Mouse (Mus musculus) liver, postnatal 0 days (tissue): ENCODE measurements around the gene Pmm1. TPM values are rescaled to one million over a fixed set of nuclear protein-coding genes. Genes with fewer than 3 reads are reported as not detected.
A peak's percentile ranks its signal among the peaks of the same experiment; 100 is the strongest.

Experiments used
- ATAC-seq: fragments of 200-750 bp; cut with Nextera tagmentation; 2 replicates; pipeline ENCODE4 v1.8.0; 2017; ENCODE audit warnings: mild to moderate bottlenecking, moderate library complexity
- DNase-seq: peaks from one replicate; pipeline ENCODE4 v3.0.0-alpha.2; 2016
- H3K27ac ChIP-seq: fragments of 300-500 bp; sonication (generic); 2 replicates; pipeline ENCODE4 v1.5.1; 2014; ENCODE audit warnings: antibody characterized with exemption, moderate library complexity, mild to moderate bottlenecking, low read depth
- H3K27me3 ChIP-seq: fragments of 300-500 bp; sonication (generic); 2 replicates; pipeline ENCODE4 v1.6.1; 2014; ENCODE audit warnings: low read length, control low read depth, mixed read lengths; ENCODE audit not compliant: insufficient read depth
- H3K36me3 ChIP-seq: fragments of 300-500 bp; sonication (generic); replicated peaks from 2 replicates; pipeline ENCODE4 v1.6.1; 2014; ENCODE audit warnings: mild to moderate bottlenecking, control low read depth, low read length, moderate library complexity, mixed read lengths; ENCODE audit not compliant: insufficient read depth
- H3K4me1 ChIP-seq: fragments of 300-500 bp; sonication (generic); 2 replicates; pipeline ENCODE4 v1.6.1; 2014; ENCODE audit warnings: antibody characterized with exemption, mild to moderate bottlenecking, control low read depth; ENCODE audit not compliant: insufficient read depth
- H3K4me2 ChIP-seq: fragments of 300-500 bp; sonication (generic); 2 replicates; pipeline ENCODE4 v1.6.1; 2014; ENCODE audit warnings: low read depth, mild to moderate bottlenecking, low read length, moderate library complexity, mixed read lengths
- H3K4me3 ChIP-seq: fragments of 300-500 bp; sonication (generic); 2 replicates; pipeline ENCODE4 v1.5.1; 2014; ENCODE audit warnings: low read depth, low read length
- H3K9ac ChIP-seq: fragments of 300-500 bp; sonication (generic); replicated peaks from 2 replicates; pipeline ENCODE4 v1.6.1; 2014; ENCODE audit warnings: mild to moderate bottlenecking, moderate library complexity
- H3K9me3 ChIP-seq: fragments of 300-500 bp; sonication (generic); 2 replicates; pipeline ENCODE4 v1.6.1; 2016; ENCODE audit warnings: mild to moderate bottlenecking, control low read depth, low read length, mixed read lengths
- CTCF ChIP-seq: sonication (generic); IDR thresholded peaks from 2 replicates; pipeline ENCODE4 v1.5.1; 2016; ENCODE audit warnings: antibody characterized with exemption, low read depth
- EP300 ChIP-seq: IDR thresholded peaks from 2 replicates; pipeline ENCODE4 v1.6.1; 2016; ENCODE audit warnings: antibody characterized with exemption, low read depth, mild to moderate bottlenecking
- WGBS: fragments of 180-500 bp; shearing (Covaris S2); extraction: QIAGEN DNeasy Blood & Tissue Kit; methylation state at CpG from one replicate; pipeline ENCODE4 v1.1.7; 2014; ENCODE audit not compliant: insufficient replicate concordance; 5-methylcytosine and 5-hydroxymethylcytosine counted together
- polyA plus RNA-seq: library from polyadenylated mRNA; unstranded; fragments of >200 nt; fragmentation: Nextera tagmentation; extraction: Ambion mirVana; gene quantifications from 2 replicates; pipeline ENCODE4 v1.2.1, GENCODE M21; 2015

Gene Pmm1
- polyA plus RNA-seq, 1 experiment from 2014 or later = 10.1 TPM

DNA sequence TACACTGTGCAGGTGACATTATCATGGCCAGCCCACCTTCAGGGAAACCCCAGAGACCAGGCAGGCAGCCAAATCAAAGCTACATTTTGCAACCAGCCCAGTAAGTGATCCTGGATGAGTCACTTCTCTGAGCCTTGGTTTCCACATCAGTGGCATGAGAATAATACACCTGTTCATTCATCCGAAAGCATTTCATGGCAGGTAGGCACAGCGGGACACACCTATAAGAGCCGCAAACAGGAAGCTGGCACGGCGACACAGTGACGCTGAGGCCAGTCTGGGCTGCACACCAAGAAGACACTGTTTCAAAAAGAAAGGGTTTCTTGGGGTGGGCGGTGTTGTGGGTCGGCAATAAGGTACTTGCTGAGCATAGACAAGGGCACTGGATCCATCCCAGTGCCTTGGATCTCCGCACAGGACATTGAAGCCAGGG is 6.6 kb downstream of the Pmm1 start:
- Histone ChIP-seq H3K27me3 (no peaks in the 10 kb centered on the region), H3K4me2 (no peak overlapping the region), H3K9me3 (no peaks in the 10 kb centered on the region), H3K4me1 (0 out of 2 replicates have a peak, but pooled peaks cover 4% of the 10 kb centered on the region), H3K9ac (no peak overlapping the region), H3K4me3 (no peak overlapping the region), H3K27ac (no peak overlapping the region), H3K36me3 (peaks cover 10% of the 10 kb centered on the region; the same call in 1 of the 2 replicates)
- 92% methylated on average over 9 of the region's 9 CpGs for WGBS
- ATAC-seq (no peak; the same call in 1 of the 2 replicates), DNase-seq (no peak)
- no peak for TF ChIP-seq CTCF
- no peak for TF ChIP-seq EP300

DNA sequence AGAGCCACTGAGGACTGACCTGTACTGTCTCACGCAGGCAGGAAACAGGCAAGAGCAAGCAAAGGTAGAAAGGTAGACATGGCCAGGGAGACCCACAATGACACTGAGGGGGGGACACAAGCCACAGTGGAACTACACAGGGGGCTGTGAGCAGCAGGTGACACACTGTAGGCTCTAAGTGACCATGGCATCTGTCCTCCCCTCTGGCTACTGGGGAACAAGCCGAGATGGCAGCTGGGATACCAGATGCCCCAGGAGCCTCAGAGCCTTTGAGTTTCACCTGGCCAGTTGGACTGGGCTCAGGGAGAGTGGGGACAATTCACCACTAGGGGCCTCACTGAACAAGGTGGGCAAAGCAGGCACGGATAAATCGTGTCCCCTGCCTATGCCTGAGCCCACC is 8.4 kb downstream of the Pmm1 start:
- DNase-seq (no peak), ATAC-seq (no peak)
- H3K36me3 ChIP-seq = peaks cover 10% of the 10 kb centered on the region; the same call in 1 of the 2 replicates
- H3K9me3 ChIP-seq = no peaks in the 10 kb centered on the region
- H3K4me3 ChIP-seq = no peak overlapping the region
- H3K9ac ChIP-seq = no peak overlapping the region
- H3K27me3 ChIP-seq = no peaks in the 10 kb centered on the region
- no peak overlapping the region for H3K4me2 ChIP-seq
- WGBS = 82% methylated on average over 4 of the region's 4 CpGs
- no peak overlapping the region for H3K27ac ChIP-seq
- no peak for TF ChIP-seq EP300
- no peak for TF ChIP-seq CTCF
- no peaks in the 10 kb centered on the region for H3K4me1 ChIP-seq

DNA sequence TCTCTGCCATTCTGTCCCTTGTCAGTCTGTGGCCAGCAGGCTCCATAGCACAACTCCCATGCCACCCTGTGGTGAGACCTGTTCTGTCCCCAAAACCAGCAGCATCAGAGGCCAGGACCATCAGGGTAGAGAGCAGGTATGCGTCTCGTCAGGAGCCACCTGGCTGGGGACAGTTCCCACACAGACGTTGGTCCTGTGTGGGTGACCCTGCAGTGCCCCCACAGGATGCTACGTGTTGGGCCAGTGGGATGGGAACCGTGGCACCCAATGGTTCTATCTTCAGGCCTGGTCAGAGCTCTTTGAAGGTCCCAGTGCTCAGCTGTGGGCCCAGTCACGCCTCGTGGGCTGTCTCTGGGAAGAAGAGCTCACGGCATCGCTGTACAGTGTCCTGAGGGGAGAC is 9.6 kb downstream of the Pmm1 start:
- Histone ChIP-seq H3K36me3 (peaks cover 10% of the 10 kb centered on the region; the same call in 1 of the 2 replicates), H3K4me3 (no peak overlapping the region), H3K9me3 (no peaks in the 10 kb centered on the region), H3K27me3 (no peaks in the 10 kb centered on the region), H3K9ac (no peak overlapping the region), H3K4me2 (no peak overlapping the region), H3K4me1 (no peaks in the 10 kb centered on the region), H3K27ac (no peak overlapping the region)
- no peak for ATAC-seq
- no peak for DNase-seq
- TF ChIP-seq CTCF (0 out of 2 replicates have a peak, but pooled peaks have one; percentile 13), EP300 (no peak)
- WGBS = 92% methylated on average over 9 of the region's 9 CpGs

DNA sequence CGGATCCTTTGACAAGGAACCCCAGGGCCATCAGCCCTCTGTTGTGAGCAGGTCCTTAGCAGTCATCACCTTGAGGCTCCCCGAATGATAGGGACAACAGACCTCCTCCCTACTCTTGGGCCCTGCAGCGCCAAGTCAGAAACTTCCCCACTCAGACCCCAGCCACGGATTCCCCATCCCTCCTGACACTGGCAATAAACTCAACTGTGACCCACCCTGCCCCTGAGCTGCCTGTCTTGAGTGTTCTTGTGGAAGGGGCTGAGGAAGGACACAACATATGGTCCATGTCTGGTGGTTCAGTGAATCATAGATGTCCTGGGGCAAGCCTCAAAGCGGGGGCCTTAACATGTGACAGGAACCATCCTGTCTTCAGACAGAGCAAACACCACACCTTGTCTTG is 10.0 kb downstream of the Pmm1 start:
- Histone ChIP-seq H3K9me3 (no peaks in the 10 kb centered on the region), H3K4me2 (no peak overlapping the region), H3K27me3 (no peaks in the 10 kb centered on the region), H3K9ac (no peak overlapping the region), H3K27ac (no peak overlapping the region), H3K4me1 (no peaks in the 10 kb centered on the region), H3K36me3 (peaks cover 10% of the 10 kb centered on the region; the same call in 1 of the 2 replicates), H3K4me3 (no peak overlapping the region)
- TF ChIP-seq EP300 (no peak), CTCF (no peak)
- ATAC-seq (no peak), DNase-seq (no peak)
- 79% methylated on average over 5 of the region's 5 CpGs for WGBS

DNA sequence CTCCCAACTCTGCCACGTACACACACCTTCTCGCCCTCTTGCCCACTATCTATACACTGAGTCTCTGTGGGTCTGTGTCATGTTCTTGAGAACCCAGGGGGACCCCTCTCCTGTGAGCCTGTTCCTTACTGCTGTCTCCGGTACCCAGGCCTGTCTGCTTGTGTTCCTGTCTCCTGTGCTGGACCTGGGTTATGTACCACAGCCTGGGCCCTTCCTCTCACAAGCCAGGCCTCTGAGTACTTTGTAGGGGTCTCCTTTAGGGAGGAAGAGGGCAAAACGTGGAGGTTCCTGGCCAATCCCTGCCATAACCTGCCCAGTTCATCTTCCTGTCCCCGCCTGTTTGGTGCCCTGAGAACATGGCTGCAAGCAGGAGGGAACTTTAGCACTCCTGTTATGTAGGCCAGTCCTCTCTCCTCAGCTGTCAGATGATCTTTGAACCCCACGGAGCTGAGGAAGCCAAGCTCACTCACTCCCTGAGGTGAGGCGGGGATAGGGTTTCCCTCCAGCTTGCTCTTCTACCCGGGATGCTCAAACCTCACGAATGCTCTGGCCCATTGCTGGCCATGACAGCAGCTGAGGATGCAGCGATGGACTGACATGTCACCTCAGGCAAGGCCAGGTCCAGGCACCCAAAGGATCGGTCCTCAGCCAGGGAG is 11.1 kb downstream of the Pmm1 start:
- ATAC-seq = no peak
- no peak for TF ChIP-seq EP300
- no peak for TF ChIP-seq CTCF

DNA sequence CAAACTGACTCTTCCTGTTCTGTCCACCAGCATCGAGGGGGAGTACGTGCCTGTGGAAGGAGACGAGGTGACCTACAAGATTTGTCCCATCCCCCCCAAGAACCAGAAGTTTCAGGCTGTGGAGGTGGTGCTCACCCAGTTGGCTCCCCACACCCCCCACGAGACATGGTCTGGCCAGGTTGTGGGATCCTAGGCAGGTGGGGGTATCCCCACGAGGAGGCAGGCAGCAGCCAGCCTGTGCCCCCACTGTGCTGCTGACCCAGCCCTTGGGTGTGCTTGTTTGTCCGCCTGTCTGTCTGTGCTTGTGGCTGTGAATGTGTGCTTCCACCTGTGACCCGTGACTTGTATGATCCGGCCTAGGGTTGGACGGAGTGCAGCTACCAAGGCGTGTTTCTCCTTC is 11.7 kb downstream of the Pmm1 start:
- no peaks in the 10 kb centered on the region for H3K27me3 ChIP-seq
- H3K9ac ChIP-seq = no peak overlapping the region
- H3K4me3 ChIP-seq = no peak overlapping the region
- ATAC-seq = no peak
- 0 out of 2 replicates have a peak, but pooled peaks cover 5% of the 10 kb centered on the region for H3K36me3 ChIP-seq
- 68% methylated on average over 10 of the region's 10 CpGs for WGBS
- no peaks in the 10 kb centered on the region for H3K9me3 ChIP-seq
- no peak overlapping the region for H3K4me2 ChIP-seq
- no peak for DNase-seq
- no peak overlapping the region for H3K27ac ChIP-seq
- no peaks in the 10 kb centered on the region for H3K4me1 ChIP-seq
- TF ChIP-seq EP300 = no peak
- TF ChIP-seq CTCF = no peak

More for the DNA sequence above, 11.1 kb downstream of the Pmm1 start:
- no peaks in the 10 kb centered on the region for H3K4me1 ChIP-seq
- H3K9me3 ChIP-seq = no peaks in the 10 kb centered on the region
- H3K27ac ChIP-seq = no peak overlapping the region
- DNase-seq = no peak
- H3K4me3 ChIP-seq = no peak overlapping the region
- peaks cover 9% of the 10 kb centered on the region; the same call in 1 of the 2 replicates for H3K36me3 ChIP-seq
- H3K9ac ChIP-seq = no peak overlapping the region
- 76% methylated on average over 11 of the region's 11 CpGs for WGBS
- H3K27me3 ChIP-seq = no peaks in the 10 kb centered on the region
- no peak overlapping the region for H3K4me2 ChIP-seq
